Mouse (Mus musculus) heart, embryonic 13.5 days (tissue): ENCODE data around the gene Tmem127. TPM values are rescaled to one million over a fixed set of nuclear protein-coding genes. Genes with fewer than 3 reads are reported as not detected.

ENCODE experiments used
- polyA plus RNA-seq: library from polyadenylated mRNA; unstranded; fragments of >200 nt; fragmentation: Nextera tagmentation; extraction: Ambion mirVana; gene quantifications from 2 replicates; pipeline ENCODE4 v1.2.1, GENCODE M21; 2015

Gene Tmem127
- polyA plus RNA-seq, 1 experiment from 2014 or later: 19.7 TPM

Other genes with a start within 250 kb of the Tmem127 start
- 7.6 and 8.2 TPM in 2 replicates for gene Ap4e1, start 239.2 kb upstream of the Tmem127 start, polyA plus RNA-seq
- 38.1 and 39.7 TPM in 2 replicates for gene Blvra, start 177.2 kb upstream of the Tmem127 start, polyA plus RNA-seq
- 51.2 and 53.3 TPM in 2 replicates for gene Ncaph, start 114.0 kb upstream of the Tmem127 start, polyA plus RNA-seq
- gene Itpripl1, start 104.5 kb upstream of the Tmem127 start, polyA plus RNA-seq: 11.6 and 12.4 TPM in 2 replicates
- gene 1810024B03Rik, start 39.6 kb upstream of the Tmem127 start, polyA plus RNA-seq: 1.1 and 1.4 TPM in 2 replicates
- gene Snrnp200, start 39.5 kb upstream of the Tmem127 start, polyA plus RNA-seq: 35.2 and 38.0 TPM in 2 replicates
- gene Ciao1, start 92 bp upstream of the Tmem127 start, polyA plus RNA-seq: 48.4 and 55.5 TPM in 2 replicates
- 92.0 and 94.0 TPM in 2 replicates for gene Stard7, start 22.3 kb downstream of the Tmem127 start, polyA plus RNA-seq
- gene Dusp2, start 88.3 kb downstream of the Tmem127 start, polyA plus RNA-seq: 13.5 and 15.9 TPM in 2 replicates
- not detected in 2 replicates for gene Astl, start 90.7 kb downstream of the Tmem127 start, polyA plus RNA-seq
- 1.6 and 1.8 TPM in 2 replicates for gene Adra2b, start 115.3 kb downstream of the Tmem127 start, polyA plus RNA-seq
- gene Gpat2, start 177.3 kb downstream of the Tmem127 start, polyA plus RNA-seq: 0.41 and 0.45 TPM in 2 replicates
- 27.4 and 30.5 TPM in 2 replicates for gene Fahd2a, start 196.7 kb downstream of the Tmem127 start, polyA plus RNA-seq